Mouse (Mus musculus): ENCODE measurements around the gene Thap7.
A peak's percentile ranks its signal among the peaks of the same experiment; 100 is the strongest.
"Not testable (repeated sequence)": the region's sequence is repeated elsewhere in the genome, so short reads cannot be mapped to it uniquely, and the experiment has no call there.

The Thap7 gene

DNA sequence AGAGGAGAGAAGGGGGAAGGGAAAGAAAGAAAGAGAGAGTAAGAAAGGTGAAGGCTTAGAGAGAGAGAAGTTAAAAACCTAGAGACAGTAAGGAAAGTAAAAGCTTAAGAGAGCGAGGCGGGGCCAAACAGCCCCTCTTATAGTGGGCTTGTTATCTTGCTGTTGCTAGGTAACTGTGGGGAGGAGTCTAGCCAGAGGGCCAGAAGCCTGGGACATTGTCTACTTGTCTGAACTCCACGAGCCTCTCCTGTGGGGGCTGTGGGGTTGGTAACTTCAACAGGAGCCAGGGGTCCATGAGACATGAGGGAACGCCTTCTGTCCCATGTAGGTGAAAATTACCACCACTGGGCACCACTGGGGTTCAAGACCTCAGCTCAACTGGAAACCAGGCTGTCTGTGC, 23.8 kb upstream of the Thap7 start:
- H3K27me3 ChIP-seq (ENCODE audit: control insufficient read depth, insufficient read depth, low read length, poor library complexity, severe bottlenecking); H3K36me3 ChIP-seq (ENCODE audit: control insufficient read depth, insufficient read depth, low read length, poor library complexity, severe bottlenecking): not testable (repeated sequence)
- DNase-seq (ENCODE audit: low read depth, low spot score) = peak; percentile 29

DNA sequence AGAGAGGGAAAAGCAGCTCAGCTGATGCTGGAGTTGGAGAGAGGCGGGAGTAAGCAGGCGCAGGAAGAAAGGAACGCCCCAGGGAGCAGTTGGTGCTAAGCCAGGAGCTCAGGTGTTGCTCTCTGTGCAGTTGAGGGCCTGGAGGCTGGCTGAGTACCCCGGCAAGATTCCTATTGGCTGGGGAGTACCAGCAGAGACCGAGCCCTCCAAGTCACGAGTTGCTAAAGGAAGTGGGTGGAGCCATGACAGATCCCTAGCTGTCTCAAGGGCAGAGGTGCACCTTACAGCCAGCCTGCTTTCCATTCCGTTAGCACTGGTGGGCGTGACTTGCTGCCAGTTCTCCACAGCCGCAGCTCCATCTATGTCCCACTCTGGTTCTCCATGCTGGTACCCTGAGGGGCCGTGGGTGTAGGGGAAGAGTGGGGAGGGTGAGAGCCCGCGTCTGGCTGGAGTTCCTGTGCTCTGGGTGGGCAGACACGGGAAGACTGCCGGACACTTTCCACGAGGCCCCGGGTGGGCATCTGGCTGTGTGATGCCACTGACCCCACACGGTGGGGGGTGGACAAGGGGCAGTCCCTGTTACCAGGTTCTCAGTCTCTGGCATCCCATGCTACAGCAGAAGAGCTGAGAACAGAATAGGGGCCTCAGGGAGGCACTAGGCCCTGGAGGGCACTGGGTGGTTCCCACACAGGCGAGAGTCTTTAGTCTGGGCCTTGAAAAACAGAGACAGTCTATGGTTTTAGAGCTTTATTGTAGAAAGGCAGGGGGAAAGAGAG, 23.2 kb upstream of the Thap7 start:
- peak; percentile 92 for DNase-seq (ENCODE audit: low read depth, low spot score)
- Histone ChIP-seq H3K36me3 (ENCODE audit: control insufficient read depth, insufficient read depth, low read length, poor library complexity, severe bottlenecking) (no peaks in the 10 kb centered on the region), H3K27me3 (ENCODE audit: control insufficient read depth, insufficient read depth, low read length, poor library complexity, severe bottlenecking) (no peaks in the 10 kb centered on the region)

DNA sequence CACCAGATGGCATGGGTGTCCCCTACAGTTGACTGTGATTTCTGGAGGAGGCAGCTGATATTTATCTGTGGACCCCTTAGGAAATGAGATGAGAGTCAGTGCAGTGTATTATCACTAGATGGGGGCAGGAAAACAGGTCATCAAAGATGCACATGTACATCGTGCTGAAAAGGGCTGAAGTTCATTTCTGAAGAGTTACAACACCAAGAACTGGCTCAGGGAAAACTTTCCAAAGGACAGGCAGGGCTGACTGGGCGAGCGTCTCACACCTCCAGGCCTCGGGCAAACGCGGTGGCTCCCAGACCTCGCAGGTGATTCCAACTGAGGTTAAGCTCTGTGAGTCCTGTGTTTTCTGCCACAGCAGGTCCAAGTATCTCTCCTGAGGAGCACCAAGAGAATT, 21.9 kb upstream of the Thap7 start:
- no peak for DNase-seq (ENCODE audit: low read depth, low spot score)
- Histone ChIP-seq H3K36me3 (ENCODE audit: control insufficient read depth, insufficient read depth, low read length, poor library complexity, severe bottlenecking) (no peaks in the 10 kb centered on the region), H3K27me3 (ENCODE audit: control insufficient read depth, insufficient read depth, low read length, poor library complexity, severe bottlenecking) (no peaks in the 10 kb centered on the region)

GRCm38 (mm10) chr16:17542632-17543031, 11.7 kb upstream of the Thap7 start:
- H3K36me3 ChIP-seq (ENCODE audit: control insufficient read depth, insufficient read depth, low read length, poor library complexity, severe bottlenecking) = no peaks in the 10 kb centered on the region

DNA sequence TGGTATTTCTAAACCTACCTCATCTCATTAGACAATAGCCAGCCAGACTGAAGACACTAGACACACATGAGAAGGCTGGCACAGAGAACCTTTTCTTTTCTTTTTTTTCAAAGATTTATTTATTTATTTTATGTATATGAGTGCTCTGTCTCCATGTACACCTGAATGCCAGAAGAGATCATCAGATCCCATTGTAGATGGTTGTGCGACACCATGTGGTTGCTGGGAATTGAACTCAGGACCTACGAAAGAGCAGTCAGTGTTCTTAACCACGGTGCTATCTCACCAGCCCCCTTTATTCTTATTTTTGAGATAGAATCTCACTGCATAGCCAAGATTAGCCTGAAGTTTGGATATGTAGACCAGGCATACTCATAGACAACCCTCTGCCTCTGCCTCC, 5.6 kb upstream of the Thap7 start:
- H3K36me3 ChIP-seq (ENCODE audit: control insufficient read depth, insufficient read depth, low read length, poor library complexity, severe bottlenecking) = no peaks in the 10 kb centered on the region
- no peaks in the 10 kb centered on the region for H3K27me3 ChIP-seq (ENCODE audit: control insufficient read depth, insufficient read depth, low read length, poor library complexity, severe bottlenecking)
- no peak for DNase-seq (ENCODE audit: low read depth, low spot score)

More at GRCm38 (mm10) chr16:17542632-17543031, 11.7 kb upstream of the Thap7 start:
- DNase-seq (ENCODE audit: low read depth, low spot score) = no peak
- H3K27me3 ChIP-seq (ENCODE audit: control insufficient read depth, insufficient read depth, low read length, poor library complexity, severe bottlenecking) = no peaks in the 10 kb centered on the region; the same call in 1 of the 2 replicates

- Histone ChIP-seq H3K36me3 (ENCODE audit: control insufficient read depth, insufficient read depth, low read length, poor library complexity, severe bottlenecking) (no peaks in the 10 kb centered on the region), H3K27me3 (ENCODE audit: control insufficient read depth, insufficient read depth, low read length, poor library complexity, severe bottlenecking) (no peaks in the 10 kb centered on the region)
- no peak for DNase-seq (ENCODE audit: low read depth, low spot score)
Measured at GRCm38 (mm10) chr16:17532676-17533329, 1.9 kb upstream of the Thap7 start.

DNA sequence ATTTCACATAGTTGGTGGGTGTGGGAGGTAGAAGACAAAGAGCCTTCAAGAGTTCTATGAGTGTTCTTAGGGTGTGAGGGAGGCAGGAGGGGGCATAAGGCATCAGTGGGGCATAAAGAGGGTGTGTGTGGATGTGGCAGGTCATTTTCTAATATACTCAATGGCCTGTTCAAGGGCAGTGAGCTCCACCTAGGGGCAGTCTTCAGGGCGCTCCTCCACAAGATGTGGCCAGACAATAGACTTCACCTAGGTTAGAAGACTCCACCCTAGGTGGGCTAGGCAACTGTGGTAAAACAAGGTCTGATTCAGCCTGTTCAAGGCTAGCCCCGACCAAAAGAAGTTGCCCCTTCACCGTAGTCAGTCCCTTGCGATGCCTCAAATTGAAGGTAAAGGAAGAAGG, 1.3 kb upstream of the Thap7 start:
- H3K27me3 ChIP-seq (ENCODE audit: control insufficient read depth, insufficient read depth, low read length, poor library complexity, severe bottlenecking) = no peaks in the 10 kb centered on the region
- DNase-seq (ENCODE audit: low read depth, low spot score) = peak; percentile 54
- H3K36me3 ChIP-seq (ENCODE audit: control insufficient read depth, insufficient read depth, low read length, poor library complexity, severe bottlenecking) = no peaks in the 10 kb centered on the region

GRCm38 (mm10) chr16:17529981-17530586, 852 bp downstream of the Thap7 start:
- no peak for DNase-seq (ENCODE audit: low read depth, low spot score)
- no peaks in the 10 kb centered on the region for H3K27me3 ChIP-seq (ENCODE audit: control insufficient read depth, insufficient read depth, low read length, poor library complexity, severe bottlenecking)
- H3K36me3 ChIP-seq (ENCODE audit: control insufficient read depth, insufficient read depth, low read length, poor library complexity, severe bottlenecking) = no peaks in the 10 kb centered on the region; the same call in 1 of the 2 replicates

DNA sequence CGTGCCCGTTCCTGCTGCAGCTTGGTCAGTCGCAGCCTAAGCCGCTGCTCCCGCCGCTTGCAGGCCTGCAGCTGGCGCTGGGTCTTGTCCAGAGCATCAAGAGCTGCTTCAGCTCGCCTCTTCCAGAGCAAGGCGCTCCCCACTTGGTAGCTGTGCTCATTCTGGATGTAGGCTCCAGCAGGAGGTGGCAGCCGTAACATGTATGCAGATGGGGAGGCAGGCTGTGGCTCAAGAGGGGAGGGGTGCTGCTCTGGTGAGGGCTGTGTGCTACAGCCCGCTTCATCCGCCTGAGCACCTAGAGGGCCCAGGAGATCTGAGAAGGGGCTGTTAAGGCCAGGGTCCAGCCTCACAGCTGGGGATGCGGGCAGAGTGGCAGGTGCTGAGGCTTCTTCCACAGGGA, 2.7 kb downstream of the Thap7 start:
- no peak for DNase-seq (ENCODE audit: low read depth, low spot score)
- H3K27me3 ChIP-seq (ENCODE audit: control insufficient read depth, insufficient read depth, low read length, poor library complexity, severe bottlenecking) = no peaks in the 10 kb centered on the region
- H3K36me3 ChIP-seq (ENCODE audit: control insufficient read depth, insufficient read depth, low read length, poor library complexity, severe bottlenecking) = peaks cover 2% of the 10 kb centered on the region; the same call in 1 of the 2 replicates

- DNase-seq (ENCODE audit: low read depth, low spot score) = no peak
- peaks cover 2% of the 10 kb centered on the region; the same call in 1 of the 2 replicates for H3K36me3 ChIP-seq (ENCODE audit: control insufficient read depth, insufficient read depth, low read length, poor library complexity, severe bottlenecking)
- no peaks in the 10 kb centered on the region for H3K27me3 ChIP-seq (ENCODE audit: control insufficient read depth, insufficient read depth, low read length, poor library complexity, severe bottlenecking)
Measured at GRCm38 (mm10) chr16:17527606-17528005, 3.3 kb downstream of the Thap7 start.

DNA sequence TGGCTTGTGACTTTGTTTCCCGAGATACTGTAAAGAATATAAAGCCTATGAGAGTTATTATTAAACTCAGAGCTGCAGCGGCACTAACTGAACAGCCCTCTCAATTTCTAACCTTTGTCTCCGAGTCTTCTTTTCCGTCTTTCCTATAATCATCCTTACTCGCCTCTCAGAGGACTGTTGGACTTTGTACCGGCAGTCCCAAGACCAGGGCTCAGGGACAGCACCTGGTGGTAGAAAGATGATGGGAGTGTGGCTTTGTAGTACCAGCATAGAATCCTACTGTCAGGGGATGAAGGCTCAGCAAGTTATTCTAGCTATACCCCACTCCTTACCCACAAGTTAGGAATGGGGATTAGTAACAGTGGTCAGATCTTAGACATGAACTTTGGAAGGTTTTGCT, 4.7 kb downstream of the Thap7 start:
- no peak for DNase-seq (ENCODE audit: low read depth, low spot score)

GRCm38 (mm10) chr16:17525524-17525923, 5.4 kb downstream of the Thap7 start:
- H3K36me3 ChIP-seq (ENCODE audit: control insufficient read depth, insufficient read depth, low read length, poor library complexity, severe bottlenecking) = peaks cover 8% of the 10 kb centered on the region
- H3K27me3 ChIP-seq (ENCODE audit: control insufficient read depth, insufficient read depth, low read length, poor library complexity, severe bottlenecking) = no peaks in the 10 kb centered on the region
- DNase-seq (ENCODE audit: low read depth, low spot score) = no peak

More for the DNA sequence above, 4.7 kb downstream of the Thap7 start:
- Histone ChIP-seq H3K36me3 (ENCODE audit: control insufficient read depth, insufficient read depth, low read length, poor library complexity, severe bottlenecking) (peaks cover 4% of the 10 kb centered on the region), H3K27me3 (ENCODE audit: control insufficient read depth, insufficient read depth, low read length, poor library complexity, severe bottlenecking) (no peaks in the 10 kb centered on the region)

GRCm38 (mm10) chr16:17524156-17524555, 6.8 kb downstream of the Thap7 start:
- peaks cover 10% of the 10 kb centered on the region for H3K36me3 ChIP-seq (ENCODE audit: control insufficient read depth, insufficient read depth, low read length, poor library complexity, severe bottlenecking)
- DNase-seq (ENCODE audit: low read depth, low spot score) = no peak
- H3K27me3 ChIP-seq (ENCODE audit: control insufficient read depth, insufficient read depth, low read length, poor library complexity, severe bottlenecking) = no peaks in the 10 kb centered on the region

GRCm38 (mm10) chr16:17518910-17519309, 12.0 kb downstream of the Thap7 start:
- no peaks in the 10 kb centered on the region for H3K27me3 ChIP-seq (ENCODE audit: control insufficient read depth, insufficient read depth, low read length, poor library complexity, severe bottlenecking)
- peaks cover 11% of the 10 kb centered on the region for H3K36me3 ChIP-seq (ENCODE audit: control insufficient read depth, insufficient read depth, low read length, poor library complexity, severe bottlenecking)
- DNase-seq (ENCODE audit: low read depth, low spot score) = no peak

GRCm38 (mm10) chr16:17511431-17511830, 19.5 kb downstream of the Thap7 start:
- no peaks in the 10 kb centered on the region for H3K27me3 ChIP-seq (ENCODE audit: control insufficient read depth, insufficient read depth, low read length, poor library complexity, severe bottlenecking)
- H3K36me3 ChIP-seq (ENCODE audit: control insufficient read depth, insufficient read depth, low read length, poor library complexity, severe bottlenecking) = no peaks in the 10 kb centered on the region
- no peak for DNase-seq (ENCODE audit: low read depth, low spot score)

Measured in splenic B cell, adult 2 months (primary cell).